Mouse (Mus musculus): ENCODE results near the gene Lhfpl2.

DNA sequence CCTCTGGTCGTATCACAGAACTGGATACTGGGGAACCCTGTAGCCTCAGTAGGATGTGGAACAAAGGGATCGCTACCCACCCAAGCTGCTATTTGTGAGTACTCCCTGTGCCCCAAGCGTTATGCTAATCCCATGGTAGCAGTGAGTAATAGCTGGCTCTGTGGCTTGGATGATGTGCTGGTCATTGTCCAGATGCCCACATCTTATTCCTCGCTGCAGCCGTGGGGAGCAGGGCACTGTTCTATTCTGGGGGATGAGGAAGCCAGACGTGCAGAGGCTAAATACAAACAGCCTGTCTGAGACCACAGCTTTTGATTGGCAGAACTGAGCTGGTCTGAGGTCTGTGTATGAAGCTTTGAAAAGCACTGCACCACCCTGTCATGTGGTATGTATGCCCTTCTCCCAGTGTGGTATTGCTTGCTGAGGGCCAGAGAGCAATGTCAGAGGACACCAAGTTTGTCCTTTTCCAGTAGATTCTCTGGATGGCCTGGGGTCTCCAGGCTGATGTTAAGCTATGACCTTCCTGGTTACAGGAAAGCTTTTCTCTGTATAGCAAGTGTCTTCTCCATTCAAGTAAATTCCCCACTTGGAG is 111.8 kb downstream of the Lhfpl2 start:
- TF ChIP-seq CTCF (IDR thresholded peaks at IDR 0.05; ENCODE audit: control insufficient read depth, insufficient read depth, insufficient read length) (no peak), USF1 (IDR thresholded peaks at IDR 0.05; ENCODE audit: low read depth) (peak; percentile 27), MYOD1 (IDR thresholded peaks at IDR 0.05; ENCODE audit: control insufficient read depth, insufficient read length, low read depth) (peak; percentile 28), FOSL1 (IDR thresholded peaks at IDR 0.05; ENCODE audit: insufficient read depth, low read length, poor library complexity, severe bottlenecking) (no peak), MAX (IDR thresholded peaks at IDR 0.05) (no peak)
